Mouse (Mus musculus) bone marrow macrophage, adult 2 months (primary cell): ENCODE results near the gene Shcbp1l. TPM values are rescaled to one million over a fixed set of nuclear protein-coding genes. Genes with fewer than 3 reads are reported as not detected.
"Not testable (repeated sequence)": the region's sequence is repeated elsewhere in the genome, so short reads cannot be mapped to it uniquely, and the experiment has no call there.

Experiments used
- H3K27ac ChIP-seq: 2 replicates; pipeline ENCODE4 v1.5.1; 2012; ENCODE audit warnings: low read depth, low read length; ENCODE audit not compliant: insufficient read depth
- H3K4me1 ChIP-seq: 2 replicates; pipeline ENCODE4 v1.6.1; 2012; ENCODE audit warnings: low read length; ENCODE audit not compliant: control insufficient read depth, insufficient read depth
- H3K4me3 ChIP-seq: 2 replicates; pipeline ENCODE4 v1.5.1; 2012; ENCODE audit warnings: mild to moderate bottlenecking, low read length, moderate library complexity; ENCODE audit not compliant: insufficient read depth
- CTCF ChIP-seq: IDR thresholded peaks from 2 replicates; pipeline ENCODE4 v1.5.1; 2012; ENCODE audit warnings: low read depth, mild to moderate bottlenecking, low read length, moderate library complexity
- POLR2A ChIP-seq: IDR thresholded peaks from 2 replicates; pipeline ENCODE4 v1.6.1; 2012; ENCODE audit warnings: mild to moderate bottlenecking, low read depth, low read length, borderline replicate concordance
- polyA plus RNA-seq: library from polyadenylated mRNA; stranded (reverse); fragments of >200 nt; gene quantifications from 2 replicates; pipeline ENCODE4 v1.2.4, GENCODE M21; 2012; ENCODE audit not compliant: missing spikeins, insufficient read depth, insufficient read length

Gene Shcbp1l
- polyA plus RNA-seq, 1 experiment, result 0.84 TPM

DNA sequence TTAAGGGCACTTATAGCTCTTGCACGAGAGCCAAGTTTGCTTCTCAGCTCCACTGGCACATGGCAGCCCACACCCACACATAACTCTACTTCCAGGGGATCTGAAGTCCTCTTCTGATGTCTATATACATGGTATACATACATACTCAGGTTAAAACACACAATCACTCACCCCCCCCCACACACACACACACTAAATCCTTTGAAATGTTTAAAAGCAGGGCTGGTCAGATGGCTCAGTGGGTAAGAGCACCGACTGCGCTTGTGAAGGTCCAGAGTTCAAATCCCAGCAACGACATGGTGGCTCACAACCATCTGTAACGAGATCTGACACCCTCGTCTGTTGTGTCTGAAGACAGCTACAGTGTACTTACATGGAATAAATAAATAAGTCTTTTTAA lies 13.2 kb upstream of the Shcbp1l start:
- no peak for TF ChIP-seq POLR2A
- TF ChIP-seq CTCF, result no peak
- Histone ChIP-seq H3K4me3 (peak overlapping the region; percentile 36), H3K4me1 (peaks cover 19% of the 10 kb centered on the region), H3K27ac (peak overlapping the region; percentile 36)

GRCm38 (mm10) chr1:153412663-153413396 lies 12.1 kb upstream of the Shcbp1l start:
- Histone ChIP-seq H3K27ac (peak overlapping the region; percentile 88), H3K4me3 (peak overlapping the region; percentile 78), H3K4me1 (peaks cover 19% of the 10 kb centered on the region)

DNA sequence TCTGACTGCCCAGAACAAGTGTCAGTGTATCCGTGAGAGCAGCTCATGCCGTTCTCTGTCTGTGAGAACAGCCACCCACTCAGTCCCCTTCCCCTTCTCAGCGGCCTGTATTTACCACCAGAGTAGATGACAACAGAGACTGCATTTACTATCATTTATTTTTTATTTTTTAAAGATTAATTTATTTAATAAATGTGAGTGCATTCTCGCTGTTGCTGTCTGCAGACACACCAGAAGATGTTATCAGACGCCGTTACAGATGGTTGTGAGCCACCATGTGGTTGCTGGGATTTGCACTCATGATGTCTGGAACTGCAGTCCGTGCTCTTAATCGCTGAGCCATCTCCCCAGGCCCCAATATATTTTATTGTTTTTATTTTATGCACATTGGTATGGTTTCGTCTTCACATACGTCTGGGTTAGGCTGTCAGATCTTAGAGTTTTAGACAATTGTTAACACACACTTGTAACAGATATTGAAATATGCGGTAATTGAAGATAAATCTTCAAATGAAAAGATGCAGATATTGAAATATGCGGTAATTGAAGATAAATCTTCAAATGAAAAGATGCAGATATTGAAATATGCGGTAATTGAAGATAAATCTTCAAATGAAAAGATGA lies 11.5 kb upstream of the Shcbp1l start:
- H3K4me3 ChIP-seq, result peak overlapping the region; percentile 78
- peaks cover 19% of the 10 kb centered on the region for H3K4me1 ChIP-seq
- H3K27ac ChIP-seq, result peak overlapping the region; percentile 99

DNA sequence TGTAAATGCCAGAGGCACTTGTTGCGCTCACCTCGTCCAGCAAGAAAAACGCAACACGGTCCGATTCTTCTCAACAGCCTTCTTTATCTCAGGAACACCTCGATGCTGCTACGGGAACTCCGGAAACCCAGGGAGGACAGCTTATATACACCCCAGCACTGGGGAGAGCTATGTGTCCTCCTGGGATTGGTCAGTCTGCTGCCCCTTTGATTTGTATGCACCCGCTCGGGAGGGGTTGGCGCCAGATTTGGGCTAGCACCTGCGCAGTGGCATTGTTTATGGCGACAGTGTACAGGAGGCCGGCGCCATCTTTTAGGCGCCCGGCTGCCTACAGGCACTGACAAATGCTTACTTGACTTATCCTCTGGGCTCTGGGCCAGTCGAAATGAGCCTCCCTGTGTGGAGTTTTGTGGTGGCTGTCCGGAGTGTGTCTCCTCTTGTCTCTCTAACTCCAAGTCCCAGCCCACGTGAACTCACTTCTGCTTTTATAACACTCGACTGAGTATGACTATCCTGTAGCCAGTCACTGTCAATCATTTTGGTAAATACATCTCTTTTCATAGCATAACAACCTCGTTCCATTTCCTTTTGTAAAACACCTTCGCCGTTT lies 10.7 kb upstream of the Shcbp1l start:
- 0 out of 2 replicates have a peak, but pooled peaks have one; percentile 40 for TF ChIP-seq POLR2A
- H3K4me3 ChIP-seq, result peak overlapping the region; percentile 64

DNA sequence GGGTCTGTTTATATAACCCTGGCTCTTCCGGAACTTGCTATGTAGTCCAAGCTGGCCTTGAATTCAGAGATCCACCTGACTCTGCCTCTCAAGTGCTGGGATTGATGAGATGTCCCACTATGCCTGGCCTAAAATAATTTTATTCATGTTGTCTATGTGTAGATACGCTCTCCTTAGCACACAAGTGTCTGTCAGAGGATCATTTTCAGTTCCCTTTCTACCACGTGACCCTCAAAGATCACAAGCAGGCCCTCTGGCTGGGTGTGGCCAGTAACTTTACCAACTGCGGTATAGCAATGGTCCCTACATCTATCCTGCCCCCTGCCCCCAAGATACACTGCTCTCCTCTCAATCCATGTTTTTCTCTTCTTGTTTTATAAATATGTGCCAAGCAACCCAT lies 10.0 kb upstream of the Shcbp1l start:
- TF ChIP-seq CTCF (no peak), POLR2A (no peak)
- H3K27ac ChIP-seq, result peak overlapping the region; percentile 99
- H3K4me1 ChIP-seq, result peaks cover 13% of the 10 kb centered on the region
- peak overlapping the region; percentile 64; the same call in 1 of the 2 replicates for H3K4me3 ChIP-seq

More for the DNA sequence above, 10.7 kb upstream of the Shcbp1l start:
- H3K27ac ChIP-seq, result peak overlapping the region; percentile 99
- peaks cover 19% of the 10 kb centered on the region for H3K4me1 ChIP-seq

DNA sequence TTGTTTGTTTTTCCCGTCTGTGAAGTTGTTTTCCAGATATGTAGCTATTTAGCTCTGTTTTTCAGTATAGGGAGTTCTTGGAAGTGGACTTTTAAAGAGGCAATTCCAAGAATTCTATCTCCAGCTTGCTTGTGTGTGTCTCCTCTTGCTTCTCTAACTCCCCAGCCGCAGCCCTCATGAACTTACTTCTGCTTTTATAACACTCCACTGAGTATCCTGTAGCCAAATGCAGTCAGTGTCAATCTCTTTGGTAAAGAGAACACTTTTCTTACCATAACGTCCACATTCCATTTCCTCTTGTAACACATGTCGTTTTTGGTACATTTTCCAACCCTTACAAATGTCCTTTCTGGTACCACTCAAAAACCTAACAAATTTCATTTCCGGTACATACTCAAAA lies 9.2 kb upstream of the Shcbp1l start:
- H3K4me3 ChIP-seq, H3K4me1 ChIP-seq: not testable (repeated sequence)
- peak overlapping the region; percentile 99 for H3K27ac ChIP-seq

- H3K4me1 ChIP-seq, H3K4me3 ChIP-seq: not testable (repeated sequence)
- peak overlapping the region; percentile 78 for H3K27ac ChIP-seq
These were observed 8.6 kb upstream of the Shcbp1l start for GRCm38 (mm10) chr1:153416271-153416832.

DNA sequence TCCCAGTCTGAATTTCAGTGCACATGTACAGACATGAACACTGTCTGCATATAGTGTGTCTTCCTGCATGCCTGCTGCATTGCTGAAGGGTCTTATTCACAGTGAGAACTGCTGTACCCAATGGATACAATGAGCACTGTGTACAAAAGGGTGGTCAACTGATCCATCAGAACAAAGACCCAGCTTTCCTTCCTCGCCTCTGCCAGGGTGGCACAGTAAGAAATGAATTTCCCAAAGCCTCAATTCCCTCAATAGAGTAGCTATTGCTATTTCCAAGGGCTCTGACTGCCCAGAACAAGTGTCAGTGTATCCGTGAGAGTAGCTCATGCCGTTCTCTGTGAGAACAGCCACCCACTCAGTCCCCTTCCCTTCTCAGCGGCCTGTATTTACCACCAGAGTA lies 7.2 kb upstream of the Shcbp1l start:
- H3K4me1 ChIP-seq, H3K4me3 ChIP-seq: not testable (repeated sequence)

GRCm38 (mm10) chr1:153424271-153424670 lies 691 bp upstream of the Shcbp1l start:
- Histone ChIP-seq H3K4me3 (no peak overlapping the region), H3K27ac (no peak overlapping the region)
- TF ChIP-seq POLR2A (no peak), CTCF (no peak)

More for the DNA sequence above, 7.2 kb upstream of the Shcbp1l start:
- not testable (repeated sequence) for H3K27ac ChIP-seq

GRCm38 (mm10) chr1:153431158-153431557 lies 6.2 kb downstream of the Shcbp1l start:
- TF ChIP-seq CTCF (no peak), POLR2A (no peak)
- H3K4me3 ChIP-seq, result no peak overlapping the region
- H3K27ac ChIP-seq, result peak overlapping the region; percentile 50
- peaks cover 33% of the 10 kb centered on the region for H3K4me1 ChIP-seq

More at GRCm38 (mm10) chr1:153424271-153424670, 691 bp upstream of the Shcbp1l start:
- peaks cover 22% of the 10 kb centered on the region for H3K4me1 ChIP-seq
